Mouse (Mus musculus): ENCODE data around the gene Fam83e. TPM values are rescaled to one million over a fixed set of nuclear protein-coding genes. Genes with fewer than 3 reads are reported as not detected.

Fam83e gene
- polyA plus RNA-seq, 1 experiment: 0.31 TPM

DNA sequence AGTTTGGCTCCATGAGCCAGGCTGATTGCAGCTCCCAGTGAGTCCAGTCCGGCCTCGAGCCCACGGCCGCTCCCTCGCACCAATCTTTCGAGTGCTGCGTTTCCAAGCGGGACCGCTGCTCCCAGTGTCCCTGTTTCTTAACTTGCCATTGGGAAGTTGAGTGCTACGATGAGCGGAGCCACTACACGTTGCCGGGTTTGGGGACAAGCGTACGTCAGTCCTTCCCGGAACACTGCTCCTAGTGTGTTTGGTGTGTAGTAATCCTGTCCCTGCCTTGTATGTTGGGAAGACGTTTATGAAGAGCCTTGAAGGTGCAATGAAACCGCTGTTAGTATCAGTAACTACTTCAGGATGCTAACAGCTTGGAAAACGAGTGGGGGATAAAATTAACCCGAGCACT lies 2.7 kb upstream of the Fam83e start:
- Histone ChIP-seq H3K27ac (ENCODE audit: insufficient read depth, low read length) (peak overlapping the region; percentile 11; the same call in 1 of the 2 replicates), H3K4me3 (replicated peaks; ENCODE audit: insufficient read depth, low read depth, low read length) (peak overlapping the region; percentile 89), H3K4me1 (ENCODE audit: control insufficient read depth, insufficient read depth, low read length) (peaks cover 19% of the 10 kb centered on the region), H3K27me3 (ENCODE audit: control insufficient read depth, insufficient read depth, low read length) (no peaks in the 10 kb centered on the region)
- WGBS: under 1% methylated on average over 20 of the region's 20 CpGs
- TF ChIP-seq CTCF (IDR thresholded peaks at IDR 0.05; ENCODE audit: borderline replicate concordance, insufficient read depth, low read depth, low read length): no peak
- TF ChIP-seq POLR2A (IDR thresholded peaks at IDR 0.05; ENCODE audit: borderline replicate concordance, insufficient read depth, low read length): no peak
- no peak for DNase-seq

GRCm38 (mm10) chr7:45719180-45719579 lies 1.8 kb upstream of the Fam83e start:
- Histone ChIP-seq H3K4me3 (replicated peaks; ENCODE audit: insufficient read depth, low read depth, low read length) (no peak overlapping the region), H3K27ac (ENCODE audit: insufficient read depth, low read length) (no peak overlapping the region), H3K27me3 (ENCODE audit: control insufficient read depth, insufficient read depth, low read length) (no peaks in the 10 kb centered on the region), H3K4me1 (ENCODE audit: control insufficient read depth, insufficient read depth, low read length) (peaks cover 19% of the 10 kb centered on the region)
- TF ChIP-seq CTCF (IDR thresholded peaks at IDR 0.05; ENCODE audit: borderline replicate concordance, insufficient read depth, low read depth, low read length) (no peak), POLR2A (IDR thresholded peaks at IDR 0.05; ENCODE audit: borderline replicate concordance, insufficient read depth, low read length) (no peak)
- WGBS: 77% methylated on average over 10 of the region's 10 CpGs
- no peak for DNase-seq

GRCm38 (mm10) chr7:45719738-45720412 lies 1.1 kb upstream of the Fam83e start:
- Histone ChIP-seq H3K27ac (ENCODE audit: insufficient read depth, low read length) (no peak overlapping the region), H3K27me3 (ENCODE audit: control insufficient read depth, insufficient read depth, low read length) (no peaks in the 10 kb centered on the region), H3K4me1 (ENCODE audit: control insufficient read depth, insufficient read depth, low read length) (peaks cover 19% of the 10 kb centered on the region), H3K4me3 (replicated peaks; ENCODE audit: insufficient read depth, low read depth, low read length) (no peak overlapping the region)
- TF ChIP-seq POLR2A (IDR thresholded peaks at IDR 0.05; ENCODE audit: borderline replicate concordance, insufficient read depth, low read length): no peak
- no peak for TF ChIP-seq CTCF (IDR thresholded peaks at IDR 0.05; ENCODE audit: borderline replicate concordance, insufficient read depth, low read depth, low read length)
- peak in 1 of 2 experiments; percentile 19 for DNase-seq
- 58% methylated on average over 16 of the region's 16 CpGs for WGBS

- H3K4me3 ChIP-seq (replicated peaks; ENCODE audit: insufficient read depth, low read depth, low read length): no peak overlapping the region
- no peak for DNase-seq
Measured at GRCm38 (mm10) chr7:45721234-45721571, 191 bp downstream of the Fam83e start.

DNA sequence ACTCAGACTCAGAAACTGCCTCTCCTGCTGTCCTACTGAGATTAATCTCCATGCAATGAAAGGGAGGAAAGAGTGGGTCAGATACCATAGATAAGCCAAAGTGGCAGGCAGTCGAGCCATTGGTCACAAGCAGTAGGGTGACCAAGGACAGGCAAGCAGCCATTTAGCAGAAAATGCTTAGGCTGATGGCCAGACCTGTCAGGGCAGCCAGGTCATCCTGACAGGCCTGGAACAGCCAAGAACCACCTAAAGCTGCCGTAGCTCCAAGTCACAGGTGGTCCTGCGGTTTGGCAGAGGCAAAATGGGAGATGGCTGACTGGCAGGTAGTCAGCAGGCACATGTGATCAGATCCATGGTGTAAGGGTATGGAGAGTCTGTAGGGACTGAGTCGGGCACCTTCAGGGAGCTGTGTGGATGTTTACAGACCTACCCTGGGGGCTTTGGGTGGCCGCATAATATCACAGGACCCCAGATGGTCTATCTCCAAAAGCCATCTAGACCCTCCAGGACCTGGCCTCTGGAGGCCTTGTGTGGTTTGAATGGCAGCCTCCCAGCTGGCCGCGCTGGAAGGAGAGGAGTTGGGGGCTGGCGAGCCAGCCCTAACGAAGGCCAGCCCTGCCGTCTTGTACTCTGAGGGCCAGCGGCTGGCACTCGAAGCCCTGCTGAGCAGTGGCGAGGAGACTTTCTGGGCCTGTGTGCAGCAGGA lies 783 bp downstream of the Fam83e start:
- Histone ChIP-seq H3K4me3 (replicated peaks; ENCODE audit: insufficient read depth, low read depth, low read length) (no peak overlapping the region), H3K27ac (ENCODE audit: insufficient read depth, low read length) (no peak overlapping the region), H3K27me3 (ENCODE audit: control insufficient read depth, insufficient read depth, low read length) (no peaks in the 10 kb centered on the region), H3K4me1 (ENCODE audit: control insufficient read depth, insufficient read depth, low read length) (peaks cover 14% of the 10 kb centered on the region)
- no peak for TF ChIP-seq CTCF (IDR thresholded peaks at IDR 0.05; ENCODE audit: borderline replicate concordance, insufficient read depth, low read depth, low read length)
- no peak for TF ChIP-seq POLR2A (IDR thresholded peaks at IDR 0.05; ENCODE audit: borderline replicate concordance, insufficient read depth, low read length)
- WGBS: 17% methylated on average over 13 of the region's 13 CpGs
- DNase-seq: peak; percentile 30 to 46

More at GRCm38 (mm10) chr7:45721234-45721571, 191 bp downstream of the Fam83e start:
- Histone ChIP-seq H3K27me3 (ENCODE audit: control insufficient read depth, insufficient read depth, low read length) (no peaks in the 10 kb centered on the region), H3K4me1 (ENCODE audit: control insufficient read depth, insufficient read depth, low read length) (peaks cover 14% of the 10 kb centered on the region), H3K27ac (ENCODE audit: insufficient read depth, low read length) (no peak overlapping the region)
- TF ChIP-seq CTCF (IDR thresholded peaks at IDR 0.05; ENCODE audit: borderline replicate concordance, insufficient read depth, low read depth, low read length) (no peak), POLR2A (IDR thresholded peaks at IDR 0.05; ENCODE audit: borderline replicate concordance, insufficient read depth, low read length) (no peak)
- WGBS: 24% methylated on average over 7 of the region's 7 CpGs

GRCm38 (mm10) chr7:45722348-45722713 lies 1.3 kb downstream of the Fam83e start:
- WGBS: 28% methylated on average over 13 of the region's 13 CpGs
- TF ChIP-seq POLR2A (IDR thresholded peaks at IDR 0.05; ENCODE audit: borderline replicate concordance, insufficient read depth, low read length) (no peak), CTCF (IDR thresholded peaks at IDR 0.05; ENCODE audit: borderline replicate concordance, insufficient read depth, low read depth, low read length) (0 out of 2 replicates have a peak, but pooled peaks have one; percentile 5)

DNA sequence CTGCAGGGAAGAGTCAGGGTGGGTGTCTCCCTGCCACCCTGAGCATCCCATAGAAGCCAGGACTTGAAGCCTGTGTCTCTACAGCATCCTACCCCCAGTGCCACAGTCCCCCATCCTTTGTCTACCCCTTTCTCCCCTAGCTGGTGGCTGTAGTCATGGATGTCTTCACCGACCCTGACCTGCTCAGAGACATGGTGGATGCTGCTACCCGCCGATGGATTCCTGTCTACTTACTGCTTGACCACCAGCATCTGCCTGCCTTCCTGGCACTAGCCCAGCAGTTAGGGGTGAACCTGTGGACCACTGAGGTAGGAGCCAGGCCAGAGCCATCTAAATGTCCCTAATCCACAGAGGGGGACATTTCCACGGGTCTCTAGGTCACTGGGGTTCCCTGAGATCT lies 2.3 kb downstream of the Fam83e start:
- Histone ChIP-seq H3K4me3 (replicated peaks; ENCODE audit: insufficient read depth, low read depth, low read length) (no peak overlapping the region), H3K27ac (ENCODE audit: insufficient read depth, low read length) (no peak overlapping the region), H3K27me3 (ENCODE audit: control insufficient read depth, insufficient read depth, low read length) (no peaks in the 10 kb centered on the region), H3K4me1 (ENCODE audit: control insufficient read depth, insufficient read depth, low read length) (peaks cover 14% of the 10 kb centered on the region)
- no peak for DNase-seq
- 84% methylated on average over 4 of the region's 4 CpGs for WGBS
- TF ChIP-seq POLR2A (IDR thresholded peaks at IDR 0.05; ENCODE audit: borderline replicate concordance, insufficient read depth, low read length): no peak
- TF ChIP-seq CTCF (IDR thresholded peaks at IDR 0.05; ENCODE audit: borderline replicate concordance, insufficient read depth, low read depth, low read length): no peak

More at GRCm38 (mm10) chr7:45722348-45722713, 1.3 kb downstream of the Fam83e start:
- no peak overlapping the region for H3K27ac ChIP-seq (ENCODE audit: insufficient read depth, low read length)
- H3K4me1 ChIP-seq (ENCODE audit: control insufficient read depth, insufficient read depth, low read length): peaks cover 14% of the 10 kb centered on the region
- peak; percentile 49 to 59 for DNase-seq
- H3K4me3 ChIP-seq (replicated peaks; ENCODE audit: insufficient read depth, low read depth, low read length): no peak overlapping the region
- no peaks in the 10 kb centered on the region for H3K27me3 ChIP-seq (ENCODE audit: control insufficient read depth, insufficient read depth, low read length)

- H3K27me3 ChIP-seq (ENCODE audit: control insufficient read depth, insufficient read depth, low read length): no peaks in the 10 kb centered on the region
- peaks cover 14% of the 10 kb centered on the region for H3K4me1 ChIP-seq (ENCODE audit: control insufficient read depth, insufficient read depth, low read length)
- no peak overlapping the region for H3K27ac ChIP-seq (ENCODE audit: insufficient read depth, low read length)
- TF ChIP-seq CTCF (IDR thresholded peaks at IDR 0.05; ENCODE audit: borderline replicate concordance, insufficient read depth, low read depth, low read length) (no peak), POLR2A (IDR thresholded peaks at IDR 0.05; ENCODE audit: borderline replicate concordance, insufficient read depth, low read length) (no peak)
- DNase-seq: no peak
- WGBS: 94% methylated on average over 14 of the region's 14 CpGs
- no peak overlapping the region for H3K4me3 ChIP-seq (replicated peaks; ENCODE audit: insufficient read depth, low read depth, low read length)
Measured at GRCm38 (mm10) chr7:45723781-45724180, 2.8 kb downstream of the Fam83e start.
